Mouse (Mus musculus) NIH3T3 (cell line): ENCODE results near the gene Gm17334.

ENCODE experiments used
- DNase-seq: peaks from one replicate; pipeline ENCODE4 v3.0.0-alpha.2; 2012; ENCODE audit warnings: low read depth

Gm17334 gene

DNA sequence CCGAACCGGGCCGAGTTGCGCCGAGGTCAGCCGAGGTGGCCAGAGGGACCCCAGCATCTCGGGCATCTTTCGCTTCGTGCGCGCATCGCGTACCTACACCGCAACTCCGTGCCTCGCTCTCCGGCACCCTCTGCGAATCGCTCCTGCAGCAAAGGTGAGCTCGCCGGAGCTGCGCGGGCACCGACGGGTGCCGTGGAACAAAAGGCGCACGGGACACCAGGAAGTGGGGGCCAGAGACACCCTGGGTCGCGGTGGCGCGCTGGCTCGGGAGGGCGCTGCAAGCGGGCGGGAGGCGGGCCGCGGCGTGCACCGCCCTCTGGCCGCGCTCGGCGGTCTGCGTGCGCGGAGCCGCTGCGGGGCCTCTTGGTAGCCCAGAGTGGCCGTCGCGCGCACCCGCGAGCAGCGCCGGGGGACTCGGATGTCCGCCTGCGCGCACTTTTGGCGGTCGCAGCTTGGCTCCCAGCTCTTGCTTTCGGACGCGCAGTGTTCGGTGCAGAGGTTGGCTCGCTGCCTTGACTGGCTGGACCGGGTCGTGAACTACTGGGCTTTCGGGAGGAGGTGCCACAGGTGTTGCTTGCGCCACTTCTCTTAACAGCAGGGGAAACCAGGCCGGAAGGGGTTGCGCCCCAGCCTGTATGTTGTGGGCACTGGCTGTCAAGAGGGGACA is 2.7 kb downstream of the Gm17334 start:
- DNase-seq, result peak; percentile 84

DNA sequence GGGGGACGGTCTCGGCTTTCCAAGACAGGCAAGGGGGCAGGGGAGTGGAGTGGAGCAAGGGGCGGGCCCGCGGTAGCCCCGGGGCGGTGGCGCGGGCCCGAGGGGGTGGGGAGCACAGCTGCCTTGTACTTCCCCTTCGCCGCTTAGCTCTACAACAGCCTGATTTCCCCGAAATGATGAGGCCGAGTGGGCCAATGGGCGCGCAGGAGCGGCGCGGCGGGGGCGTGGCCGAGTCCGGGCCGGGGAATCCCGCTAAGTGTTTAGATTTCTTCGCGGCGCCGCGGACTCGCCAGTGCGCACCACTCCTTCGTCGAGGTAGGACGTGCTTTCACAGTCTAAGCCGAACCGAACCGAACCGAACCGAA is 3.2 kb downstream of the Gm17334 start, which contains the start of gene Irf1:
TSS of gene Irf1 (plus strand) at position 255 of the 365 bp plus-strand sequence.
- DNase-seq, result peak; percentile 98

DNA sequence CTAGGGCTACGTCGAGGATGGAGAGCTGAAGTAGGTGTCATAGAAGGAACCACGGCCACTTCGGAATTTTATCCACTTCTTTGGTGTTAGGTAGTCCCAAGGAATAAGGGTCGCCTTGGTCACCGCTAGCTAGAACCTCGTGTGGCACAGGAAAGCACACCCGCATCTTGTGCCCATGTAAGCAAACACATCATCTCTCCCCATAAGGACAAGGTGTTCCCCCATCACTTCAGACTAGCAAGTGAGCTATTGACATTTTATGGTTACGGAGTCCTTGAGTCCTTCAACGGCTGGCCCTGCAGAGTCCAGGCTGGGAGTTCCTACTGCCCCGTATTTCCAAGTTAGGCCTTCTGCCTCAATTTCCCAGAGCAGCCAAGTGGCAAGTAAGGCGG is 3.8 kb downstream of the Gm17334 start:
- no peak for DNase-seq

DNA sequence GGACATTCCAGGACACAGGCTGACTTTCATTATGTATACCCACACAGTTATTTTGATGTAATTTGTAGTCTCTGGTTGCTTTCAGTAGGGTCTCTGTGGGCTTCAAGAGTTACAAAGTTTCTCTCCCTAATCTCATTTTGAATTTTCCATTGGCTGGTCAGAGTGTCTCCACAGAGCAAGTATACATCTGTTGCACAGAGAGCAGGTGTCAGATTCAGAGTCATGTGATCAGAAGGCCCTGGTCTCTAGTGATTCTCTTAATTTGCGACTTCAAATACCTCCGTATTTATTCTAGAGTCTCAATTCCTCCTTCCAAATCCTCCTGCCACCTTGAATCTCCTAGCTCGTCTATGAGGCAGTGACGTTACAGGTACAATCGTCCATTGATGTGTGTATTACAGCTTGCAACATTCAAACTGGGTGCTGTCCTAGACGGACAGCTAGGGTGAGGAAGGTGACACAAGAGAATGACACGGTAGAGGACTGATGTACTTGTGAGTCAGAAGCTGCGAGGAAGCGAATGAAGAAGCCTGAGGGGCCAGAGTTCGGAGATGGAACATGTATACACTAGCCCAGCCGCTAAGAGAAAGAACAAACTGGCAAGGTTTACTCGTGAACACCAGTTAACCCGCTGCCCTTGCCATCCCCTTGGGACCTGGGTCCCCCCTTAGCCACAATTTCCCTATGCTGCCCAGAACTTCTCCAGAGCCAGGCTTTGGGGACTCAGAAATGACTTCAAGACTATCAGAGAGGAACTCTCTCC is 4.4 kb downstream of the Gm17334 start:
- DNase-seq, result no peak

DNA sequence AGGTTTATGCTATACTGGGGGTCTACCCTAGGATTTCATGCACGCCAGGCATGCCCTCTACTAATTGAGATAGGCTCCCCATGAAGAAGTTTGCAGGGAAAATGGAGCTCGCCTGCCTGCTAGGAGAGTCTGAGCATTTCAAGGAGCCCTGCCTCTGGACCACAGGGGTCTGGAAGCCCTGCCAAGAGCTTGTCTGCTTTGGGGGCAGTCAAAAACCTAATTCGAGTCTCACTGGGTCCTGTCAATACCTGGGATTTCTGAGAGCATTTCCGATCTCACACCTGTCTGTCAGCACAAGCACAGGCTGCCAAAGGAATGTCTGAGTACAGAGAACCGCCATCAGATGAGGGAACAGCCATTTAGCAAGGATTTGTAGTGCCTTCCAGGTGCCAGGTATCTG is 8.4 kb downstream of the Gm17334 start:
- no peak for DNase-seq

DNA sequence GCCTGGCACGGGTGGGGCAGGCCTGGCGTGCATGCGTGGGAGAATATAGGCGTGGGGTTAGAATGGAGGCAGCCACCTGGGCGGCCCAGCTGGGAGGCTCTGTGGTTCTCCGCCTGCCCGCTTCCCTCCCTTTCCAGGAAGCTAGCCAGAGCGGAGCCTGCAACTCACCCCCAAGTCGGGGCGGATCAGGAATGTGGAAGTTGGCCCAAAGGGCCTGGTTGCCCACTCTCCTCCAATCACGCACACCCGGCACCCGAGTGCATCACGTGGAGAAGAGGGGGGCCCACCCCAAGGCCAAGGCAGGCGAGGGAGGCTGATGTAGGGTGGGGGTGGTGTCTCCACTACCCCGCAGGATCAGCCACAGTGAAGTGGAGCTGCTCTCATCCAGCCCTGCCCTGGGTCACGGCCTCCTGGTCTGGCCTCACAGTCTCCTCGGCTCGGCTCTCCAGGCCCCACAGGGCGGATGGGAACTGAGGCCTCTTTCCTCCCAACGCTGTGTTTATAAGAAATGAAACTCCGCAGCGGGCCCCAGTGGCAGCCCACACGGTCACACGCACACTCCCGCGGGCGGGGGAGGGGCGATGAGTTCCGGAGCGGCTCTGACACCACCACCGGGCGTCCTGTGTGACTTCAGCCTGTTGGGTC is 9.4 kb downstream of the Gm17334 start:
- DNase-seq, result peak; percentile 96

DNA sequence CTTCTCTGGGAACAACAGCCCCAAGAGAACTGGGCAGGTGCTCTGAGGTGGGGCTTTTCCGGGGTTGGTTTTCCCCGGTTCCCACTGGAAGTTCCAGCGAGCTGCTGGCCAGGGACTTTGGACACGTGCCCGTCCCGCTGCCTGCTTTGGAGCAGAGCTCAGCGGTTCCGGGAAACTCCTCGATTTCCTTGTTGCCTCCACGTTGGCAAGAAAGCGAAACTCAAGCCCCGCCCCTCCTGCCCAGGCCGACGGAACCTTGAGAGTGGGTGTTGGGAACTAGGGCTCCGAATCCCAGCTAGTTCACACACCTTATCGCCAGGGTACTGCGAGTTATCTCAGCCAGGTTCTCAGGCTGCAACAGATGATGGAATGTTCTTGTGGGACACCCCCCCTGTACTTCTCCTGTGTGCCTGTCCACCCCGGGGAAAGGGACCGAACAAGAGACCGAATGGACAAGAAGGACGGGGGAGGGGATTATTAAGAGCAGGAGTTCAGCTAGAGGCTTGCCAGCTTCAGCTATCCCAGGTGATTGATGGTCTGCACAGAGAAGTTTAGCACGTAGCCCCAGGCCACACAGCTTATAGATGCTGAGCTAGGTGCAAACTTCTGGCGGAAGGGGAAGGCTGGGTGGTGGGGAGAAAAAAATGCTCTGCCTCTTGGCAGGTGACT is 10.0 kb downstream of the Gm17334 start:
- peak; percentile 83 for DNase-seq

DNA sequence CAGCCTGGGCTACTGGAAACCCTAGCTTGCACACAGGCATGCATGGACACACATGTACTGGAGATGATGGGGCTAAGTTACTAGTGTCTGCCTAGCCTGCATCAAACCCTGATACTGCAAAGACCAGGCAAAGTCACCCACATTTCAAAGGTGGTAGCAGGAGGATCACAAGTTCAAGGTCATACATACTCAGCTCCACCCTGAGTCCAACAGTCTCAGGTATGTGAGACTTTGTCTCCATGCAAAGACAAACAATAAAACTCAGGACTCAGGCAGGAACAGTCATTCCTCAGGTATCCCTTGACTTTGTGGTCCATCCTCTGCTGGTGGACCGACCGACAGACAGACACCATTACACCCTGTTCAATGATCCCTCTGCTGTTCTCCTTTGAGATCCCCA is 10.6 kb downstream of the Gm17334 start:
- no peak for DNase-seq

DNA sequence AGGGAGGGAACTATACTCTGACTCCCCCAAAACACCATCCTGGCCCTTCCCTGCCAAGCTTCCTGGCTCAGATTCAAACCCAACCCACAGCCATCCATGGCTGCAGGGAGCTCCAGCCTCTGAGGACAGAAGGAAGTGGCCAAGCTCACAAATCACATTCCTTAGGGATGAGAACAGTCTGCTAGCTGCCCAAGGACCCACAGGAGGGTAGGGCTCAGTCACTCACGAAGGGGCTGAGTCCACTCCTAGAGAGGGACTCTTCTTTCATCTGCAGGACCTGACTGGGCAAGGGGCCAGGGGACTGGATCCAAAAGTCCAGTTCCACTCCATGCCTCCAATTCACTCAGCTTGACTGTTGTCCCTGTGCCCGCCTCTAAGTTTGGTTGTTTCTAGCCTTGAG is 11.2 kb downstream of the Gm17334 start:
- peak; percentile 86 for DNase-seq

DNA sequence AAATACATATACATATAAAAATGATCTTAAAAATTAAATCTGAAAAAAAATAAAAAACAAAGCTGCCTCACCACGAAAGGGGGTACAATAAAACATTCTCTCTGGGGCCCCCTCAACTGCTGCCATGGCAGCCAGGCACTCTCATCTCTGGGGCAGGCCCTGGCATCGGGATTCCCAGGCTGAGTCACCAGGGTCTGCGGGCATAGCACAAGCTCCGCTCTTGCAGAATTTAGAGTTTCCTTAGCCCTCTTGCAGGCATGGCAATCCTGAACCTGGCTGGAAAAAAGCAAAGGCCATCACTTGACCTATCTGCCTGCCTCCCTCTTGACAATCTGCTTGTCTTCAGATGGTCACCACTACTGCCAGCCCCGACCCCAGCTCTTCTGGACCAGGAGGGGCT is 11.7 kb downstream of the Gm17334 start:
- no peak for DNase-seq

DNA sequence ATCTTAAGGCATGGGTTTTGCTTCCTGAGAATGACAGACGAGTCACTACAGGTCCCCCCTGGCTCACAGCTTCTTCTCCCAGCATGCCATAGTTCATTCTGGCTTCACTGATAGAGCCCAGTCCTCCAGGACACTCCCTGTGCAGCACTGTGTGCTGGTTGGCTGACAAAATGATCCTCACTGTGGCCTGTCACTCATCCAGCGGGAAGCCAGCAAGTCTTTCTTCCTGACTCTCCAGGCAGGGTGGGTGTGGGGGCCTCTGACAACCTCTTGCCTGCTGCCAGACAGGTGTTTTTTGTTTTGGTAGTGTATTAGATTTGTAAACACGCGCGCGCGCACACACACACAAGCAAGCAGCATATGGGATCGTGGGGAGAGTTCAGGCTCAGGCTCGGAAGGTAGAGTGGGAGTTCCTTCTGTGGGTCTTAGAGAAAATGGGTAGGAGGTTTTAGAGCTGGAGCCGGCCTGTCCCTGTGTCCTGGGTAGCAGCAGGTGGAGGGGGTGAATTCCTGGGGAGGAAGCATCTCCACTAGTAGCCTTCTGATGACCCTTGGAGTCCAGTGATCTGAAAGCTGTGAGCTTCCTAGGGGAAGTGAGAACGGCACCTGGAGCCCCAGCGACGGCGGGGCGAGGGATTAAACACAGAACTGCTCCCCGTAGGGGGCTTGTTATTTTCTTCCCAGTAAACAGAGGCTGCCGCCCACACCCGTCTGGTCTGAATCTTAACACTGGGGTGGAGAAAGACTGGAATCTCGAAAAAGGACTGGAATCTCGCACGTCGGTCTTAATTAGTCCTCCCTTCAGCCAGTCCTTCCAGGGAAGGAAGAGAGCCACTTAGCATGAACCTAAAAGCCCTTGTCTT is 13.2 kb downstream of the Gm17334 start:
- no peak for DNase-seq

DNA sequence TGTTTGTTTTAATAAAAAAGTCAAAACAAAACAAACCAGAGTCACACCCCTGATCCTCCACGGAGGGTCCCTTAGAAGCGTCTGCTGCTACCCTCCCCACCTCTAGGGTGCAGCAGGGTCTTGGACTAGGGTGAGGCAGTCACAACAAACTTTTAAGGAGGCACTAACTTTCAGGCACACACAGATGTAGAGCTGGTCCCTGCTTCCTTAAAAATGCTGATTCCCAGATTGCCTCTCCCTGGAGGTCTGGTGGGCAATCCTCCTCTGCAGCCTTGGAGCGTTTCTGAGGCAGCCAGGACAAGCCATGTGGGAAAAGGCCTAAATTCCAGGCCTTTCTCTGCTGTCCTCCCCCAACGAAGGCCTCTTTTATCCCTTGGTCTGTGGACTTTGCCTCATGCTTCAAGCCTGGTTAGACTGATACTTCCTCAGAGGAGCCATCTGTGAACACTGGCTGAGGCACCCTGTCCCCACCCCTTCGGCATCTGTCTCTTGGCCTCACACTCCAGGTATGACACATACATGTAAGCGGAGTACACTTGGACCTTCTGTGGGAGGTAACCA is 14.1 kb downstream of the Gm17334 start:
- peak; percentile 61 for DNase-seq

DNA sequence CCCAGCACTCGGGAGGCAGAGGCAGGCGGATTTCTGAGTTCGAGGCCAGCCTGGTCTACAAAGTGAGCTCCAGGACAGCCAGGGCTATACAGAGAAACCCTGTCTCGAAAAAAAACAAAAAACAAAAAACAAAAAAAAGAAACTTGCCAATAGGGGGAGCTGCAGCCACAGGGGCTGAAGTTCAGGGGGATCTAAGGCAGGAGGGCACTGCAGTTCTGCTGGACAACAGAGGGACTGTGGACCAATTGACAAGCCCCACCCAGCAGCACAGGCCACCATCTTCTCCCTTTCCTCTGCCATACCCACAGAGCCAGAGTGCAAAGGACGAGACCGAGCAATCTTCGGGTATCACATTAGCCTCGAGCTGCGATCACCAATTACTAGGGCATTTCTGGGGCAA is 15.0 kb downstream of the Gm17334 start:
- DNase-seq, result peak; percentile 58

DNA sequence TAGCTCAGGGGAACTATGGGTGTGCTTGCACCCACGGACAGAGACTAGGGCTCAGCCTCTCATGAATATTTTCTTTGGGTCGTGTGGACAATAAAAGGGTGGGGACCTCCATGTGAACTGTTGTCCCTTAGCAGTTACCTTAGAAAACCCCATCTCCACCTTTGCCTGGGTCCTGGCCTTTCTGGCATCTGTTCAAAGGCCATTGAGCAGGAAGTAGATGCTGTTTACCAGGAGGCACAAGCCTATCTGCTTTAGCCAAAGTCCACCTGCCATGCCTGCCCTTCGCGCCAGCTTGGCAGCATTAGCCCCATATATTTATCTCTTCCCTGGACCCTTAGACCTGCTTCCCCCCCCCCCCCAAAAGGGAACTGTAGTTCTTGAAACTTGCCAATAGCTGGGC is 15.4 kb downstream of the Gm17334 start:
- DNase-seq, result no peak

DNA sequence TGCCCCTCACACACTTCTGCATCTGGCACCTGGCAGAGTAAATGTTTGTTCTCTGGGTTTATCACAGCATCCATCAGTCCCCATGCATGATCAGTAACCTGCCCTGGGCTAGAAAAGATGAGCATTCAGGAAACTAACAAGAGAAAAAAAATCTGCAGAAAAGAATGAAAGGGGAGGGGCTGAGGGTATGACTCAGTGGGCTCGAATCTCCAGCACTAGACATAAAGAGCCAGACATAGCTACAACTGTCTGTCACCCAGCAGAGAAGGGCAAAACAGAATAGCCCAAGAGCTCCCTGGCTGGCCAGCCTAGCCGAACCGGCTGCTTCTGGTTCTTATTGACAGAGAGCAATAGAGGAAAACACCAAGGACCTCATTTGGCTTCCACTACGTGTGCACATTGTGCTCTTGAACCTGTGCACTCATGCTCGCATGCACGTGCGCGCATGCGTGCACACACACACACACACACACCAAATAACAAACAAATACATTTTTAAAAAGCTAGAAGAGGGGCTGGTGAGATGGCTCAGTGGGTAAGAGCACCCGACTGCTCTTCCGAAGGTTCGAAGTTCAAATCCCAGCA is 17.9 kb downstream of the Gm17334 start:
- peak; percentile 75 for DNase-seq

DNA sequence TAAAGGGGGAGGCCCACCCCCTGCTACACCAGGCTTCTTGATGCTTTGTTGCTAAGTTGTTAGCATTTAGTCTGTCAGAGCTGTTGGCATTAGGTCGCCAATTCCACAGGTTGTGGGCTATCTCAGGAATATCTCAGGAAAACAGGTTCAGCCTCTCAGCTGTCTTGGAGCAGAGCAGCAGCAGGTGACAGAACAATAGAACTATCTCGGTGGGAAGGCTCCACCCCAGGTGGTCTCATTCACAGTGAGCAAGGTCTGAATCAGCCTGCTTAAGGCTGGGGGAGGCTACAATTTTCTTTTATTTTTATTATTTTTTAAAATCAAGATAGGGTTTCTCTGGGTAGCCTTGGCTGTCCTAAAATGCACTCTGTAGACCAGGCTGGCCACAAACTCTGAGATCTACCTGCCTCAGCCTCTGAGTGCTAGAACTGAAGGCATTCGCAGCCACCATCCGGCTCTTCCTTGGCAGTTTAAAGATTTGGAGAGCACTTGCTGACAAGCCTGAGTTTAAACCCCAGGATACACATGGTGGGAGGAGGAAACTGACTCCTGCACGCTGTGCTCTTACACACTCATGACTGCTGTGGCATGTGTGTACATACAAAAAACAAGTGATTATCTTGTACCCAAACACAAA is 23.2 kb downstream of the Gm17334 start:
- no peak for DNase-seq

DNA sequence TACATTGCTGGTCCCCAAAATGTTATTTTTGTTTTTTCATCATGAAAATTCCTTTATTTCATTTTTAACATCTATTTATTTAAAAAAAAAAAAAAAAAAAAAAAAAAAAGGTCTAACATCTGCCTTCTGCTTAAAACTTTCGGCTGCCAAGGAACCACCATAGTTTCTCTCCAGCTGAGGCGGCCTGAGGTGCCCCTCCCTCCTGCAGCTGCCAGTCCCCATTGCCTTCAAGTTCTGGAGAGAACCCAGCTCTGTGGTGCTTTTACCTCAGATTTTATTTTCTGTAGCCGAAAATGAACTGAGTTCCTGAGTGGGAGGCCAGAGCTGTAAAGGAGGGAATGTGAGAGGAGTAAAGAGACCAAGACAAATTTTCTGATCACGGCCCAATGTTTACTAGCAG is 23.7 kb downstream of the Gm17334 start:
- DNase-seq, result no peak

DNA sequence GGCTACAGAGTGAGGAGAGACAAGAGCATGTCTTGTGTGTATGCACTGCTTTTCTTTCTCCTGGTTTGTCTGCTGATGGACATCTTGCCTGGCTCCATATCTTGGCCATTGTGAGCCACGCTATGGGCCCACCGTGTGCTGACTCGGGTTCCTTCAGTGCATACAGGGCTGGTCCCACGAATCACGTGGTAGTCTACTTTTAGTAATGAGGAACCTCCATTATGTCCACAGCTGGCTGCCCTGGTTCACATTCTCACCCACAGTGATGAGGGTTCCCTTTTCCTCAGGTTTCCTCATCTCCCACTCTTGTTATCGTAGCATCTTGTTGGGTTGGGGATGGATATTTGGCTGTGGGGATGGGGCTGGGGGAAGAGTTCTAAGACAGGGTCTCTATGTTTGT is 24.4 kb downstream of the Gm17334 start:
- DNase-seq, result no peak

DNA sequence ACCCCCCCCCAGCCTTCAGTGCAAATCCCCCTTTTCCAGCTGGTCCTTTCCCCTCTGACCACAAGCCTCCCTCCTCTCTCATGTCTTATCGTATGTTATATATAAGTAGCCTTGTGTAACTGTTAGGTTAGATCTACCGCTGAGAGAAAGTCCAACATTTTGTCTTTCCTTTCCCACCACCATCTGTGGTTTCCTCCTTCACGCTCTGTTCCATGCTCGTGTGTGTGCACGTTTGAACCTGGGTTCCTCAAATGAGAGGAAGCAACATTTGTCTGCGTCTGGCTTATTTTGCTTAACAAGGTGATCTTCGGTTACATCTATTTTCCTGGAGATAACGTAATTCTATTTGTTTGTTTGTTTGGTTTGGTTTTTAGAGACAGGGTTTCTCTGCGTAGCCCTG is 25.0 kb downstream of the Gm17334 start:
- no peak for DNase-seq

DNA sequence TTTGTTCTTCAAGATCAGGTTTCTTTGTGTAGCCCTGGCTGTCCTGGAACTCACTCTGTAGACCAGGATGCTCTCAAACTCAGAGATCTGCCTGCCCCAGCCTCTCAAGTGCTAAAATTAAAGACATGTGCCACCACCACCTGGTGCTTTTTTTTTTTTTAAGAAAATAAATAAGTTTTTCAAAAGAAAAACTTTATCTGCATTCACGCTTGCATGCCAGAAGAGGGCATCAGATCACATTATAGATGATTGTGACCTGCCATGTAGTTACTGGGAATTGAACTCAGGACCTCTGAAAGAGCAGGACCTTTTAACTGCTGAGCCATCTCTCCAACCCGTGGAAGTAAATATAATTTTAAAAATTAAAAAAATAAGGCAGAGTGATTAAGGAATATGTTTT is 27.7 kb downstream of the Gm17334 start:
- DNase-seq, result no peak

DNA sequence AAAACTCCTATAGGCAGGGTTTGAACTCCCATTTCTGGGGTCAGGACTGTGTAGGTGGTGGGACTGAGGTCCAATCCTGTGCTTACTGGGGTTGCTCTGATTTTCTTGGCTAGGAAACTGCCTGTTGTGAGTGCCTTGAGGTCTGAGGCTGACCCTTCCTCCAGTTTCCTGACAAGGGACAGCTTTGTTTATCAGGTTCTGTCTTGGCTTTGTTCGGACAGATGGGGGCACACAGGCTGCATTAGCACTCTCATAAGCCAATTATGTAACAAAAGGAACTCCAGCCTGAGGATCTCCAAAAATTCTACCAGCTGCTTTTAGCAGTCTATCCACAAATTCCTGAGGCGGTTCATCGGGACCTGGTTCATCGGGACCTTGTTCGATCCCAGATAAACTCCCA is 30.6 kb downstream of the Gm17334 start:
- DNase-seq, result peak; percentile 46
